Mouse (Mus musculus) kidney, adult 2 months (tissue): Measurements from ENCODE around the gene Usp16. TPM values are rescaled to one million over a fixed set of nuclear protein-coding genes. Genes with fewer than 3 reads are reported as not detected.

Experiments used
- DNase-seq: peaks from one replicate; pipeline ENCODE4 v3.0.0; 2021
- H3K27ac ChIP-seq: fragments of 200-500 bp; 2 replicates; pipeline ENCODE4 v1.5.1; 2012; ENCODE audit warnings: low read depth, low read length, control low read depth, inconsistent platforms; ENCODE audit not compliant: insufficient read depth
- H3K27me3 ChIP-seq: fragments of 200-500 bp; replicated peaks from 2 replicates; pipeline ENCODE4 v1.6.1; 2012; ENCODE audit warnings: mild to moderate bottlenecking, moderate library complexity, low read length, inconsistent platforms; ENCODE audit not compliant: control insufficient read depth, insufficient read depth
- H3K36me3 ChIP-seq: fragments of 200-500 bp; 2 replicates; pipeline ENCODE4 v1.6.1; 2012; ENCODE audit warnings: mild to moderate bottlenecking, moderate library complexity, low read length, inconsistent platforms; ENCODE audit not compliant: control insufficient read depth, insufficient read depth
- H3K4me1 ChIP-seq: fragments of 200-500 bp; 2 replicates; pipeline ENCODE4 v1.6.1; 2011; ENCODE audit warnings: low read length; ENCODE audit not compliant: control insufficient read depth, insufficient read depth
- H3K4me3 ChIP-seq: fragments of 200-500 bp; 2 replicates; pipeline ENCODE4 v1.5.1; 2011; ENCODE audit warnings: mild to moderate bottlenecking, low read depth, low read length, control low read depth; ENCODE audit not compliant: insufficient read depth
- CTCF ChIP-seq: fragments of 200-500 bp; conservative IDR thresholded peaks from 2 replicates; pipeline ENCODE4 v1.5.1; 2011; ENCODE audit warnings: low read depth, mild to moderate bottlenecking, control low read depth, low read length, moderate library complexity, mixed read lengths; ENCODE audit not compliant: insufficient read depth, insufficient read length
- POLR2A ChIP-seq: fragments of 200-500 bp; IDR thresholded peaks from one replicate; pipeline ENCODE4 v1.6.1; 2011; ENCODE audit warnings: low read depth, low read length, control low read depth
- WGBS: fragments of 180-500 bp; shearing (Covaris S2); methylation state at CpG from one replicate; pipeline ENCODE4 v1.1.7; 2018; 5-methylcytosine and 5-hydroxymethylcytosine counted together
- polyA plus RNA-seq: library from polyadenylated mRNA; depleted of rRNA; stranded (reverse); fragments of >200 nt; gene quantifications from 2 replicates; pipeline ENCODE4 v1.2.3, GENCODE M21; 2012; rRNA removed

Usp16 gene
- polyA plus RNA-seq, result 19.5 and 20.6 TPM in 2 replicates

DNA sequence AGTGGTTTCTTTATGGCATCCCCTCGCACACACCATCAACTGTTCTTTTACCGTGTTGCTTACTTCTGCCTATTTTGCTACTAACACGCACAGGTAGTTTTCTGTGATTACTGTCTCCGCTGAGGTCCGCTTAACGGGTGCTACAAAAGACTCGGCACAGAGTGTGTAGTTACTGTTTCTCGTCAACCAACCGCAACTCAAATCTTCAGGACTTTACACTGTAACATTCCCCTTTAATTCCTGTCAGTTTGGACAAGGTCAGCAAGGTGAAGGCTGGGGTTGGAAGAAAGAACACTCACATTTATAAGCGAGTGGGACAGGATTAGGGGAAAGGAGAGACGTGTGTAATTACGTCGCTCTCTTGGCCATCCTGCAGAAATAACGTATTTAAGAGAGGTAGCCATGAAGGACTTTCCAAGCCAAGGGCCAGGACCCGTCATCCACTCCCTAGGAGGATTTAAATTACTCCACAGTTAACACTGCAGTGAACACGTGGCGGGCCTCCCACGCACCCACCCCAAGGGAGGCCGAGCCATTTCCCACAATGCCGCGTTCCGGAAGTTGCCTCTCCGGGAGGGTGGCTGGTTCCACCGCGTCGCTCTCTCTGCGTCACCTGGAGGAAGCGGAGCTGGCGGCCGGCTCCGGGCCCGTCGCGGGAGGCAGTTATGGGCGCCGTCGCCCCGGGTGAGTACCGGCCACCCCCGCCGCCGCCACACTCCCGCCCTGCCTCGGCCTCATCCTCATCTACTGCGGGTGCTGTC lies at the start of gene Usp16:
Usp16 (plus strand) TSS at position 285 of the 761 bp plus-strand sequence.
- TF ChIP-seq CTCF, result no peak
- peak; percentile 52 for TF ChIP-seq POLR2A
- peak; percentile 95 for DNase-seq
- Histone ChIP-seq H3K27ac (peak within 1 kb of the TSS; percentile 65), H3K4me1 (peaks cover 3% of the 10 kb centered on the region; the same call in 1 of the 2 replicates), H3K4me3 (peak within 1 kb of the TSS; percentile 71), H3K27me3 (no peaks in the 10 kb centered on the region), H3K36me3 (no peaks in the 10 kb centered on the region)
- 4% methylated on average over 45 of the region's 45 CpGs for WGBS

GRCm38 (mm10) chr16:87405001-87405400 lies 49.5 kb upstream of the Usp16 start:
- TF ChIP-seq POLR2A (no peak), CTCF (no peak)
- Histone ChIP-seq H3K27ac (no peak overlapping the region), H3K36me3 (peaks cover 15% of the 10 kb centered on the region), H3K27me3 (no peaks in the 10 kb centered on the region), H3K4me1 (no peaks in the 10 kb centered on the region), H3K4me3 (no peak overlapping the region)
- WGBS, result 85% methylated on average over 3 of the region's 3 CpGs
- peak; percentile 35 for DNase-seq

DNA sequence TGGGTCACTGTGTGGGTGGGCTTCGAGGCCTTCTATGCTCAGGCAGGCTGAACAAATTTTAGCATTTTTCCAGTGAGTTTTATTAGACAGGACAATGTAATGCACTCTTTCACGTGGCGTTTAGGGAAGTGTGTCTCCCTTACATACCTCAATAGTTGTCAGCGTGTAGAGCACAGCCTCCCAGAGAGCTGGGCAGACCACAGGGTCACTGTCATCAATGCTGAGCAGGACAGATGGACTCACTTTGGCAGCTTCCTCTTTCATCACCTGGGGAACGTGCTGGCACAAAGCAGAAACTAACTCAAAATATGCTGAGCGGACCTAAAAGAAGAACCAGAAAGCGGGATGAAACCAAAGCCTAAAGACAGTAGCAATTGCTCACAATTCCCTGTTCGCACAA lies 33.8 kb upstream of the Usp16 start:
- no peak overlapping the region for H3K4me3 ChIP-seq
- H3K27me3 ChIP-seq, result no peaks in the 10 kb centered on the region
- TF ChIP-seq POLR2A, result no peak
- TF ChIP-seq CTCF, result no peak
- WGBS, result 95% methylated on average over 8 of the region's 8 CpGs
- H3K27ac ChIP-seq, result no peak overlapping the region
- no peaks in the 10 kb centered on the region for H3K4me1 ChIP-seq
- H3K36me3 ChIP-seq, result peaks cover 14% of the 10 kb centered on the region
- no peak for DNase-seq

GRCm38 (mm10) chr16:87427516-87427915 lies 27.0 kb upstream of the Usp16 start:
- TF ChIP-seq POLR2A (no peak), CTCF (no peak)
- WGBS, result 77% methylated on average over 8 of the region's 8 CpGs
- H3K4me3 ChIP-seq, result no peak overlapping the region
- peak; percentile 19 for DNase-seq
- H3K36me3 ChIP-seq, result peaks cover 6% of the 10 kb centered on the region; the same call in 1 of the 2 replicates
- no peaks in the 10 kb centered on the region for H3K27me3 ChIP-seq
- no peak overlapping the region for H3K27ac ChIP-seq
- no peaks in the 10 kb centered on the region; the same call in 1 of the 2 replicates for H3K4me1 ChIP-seq

DNA sequence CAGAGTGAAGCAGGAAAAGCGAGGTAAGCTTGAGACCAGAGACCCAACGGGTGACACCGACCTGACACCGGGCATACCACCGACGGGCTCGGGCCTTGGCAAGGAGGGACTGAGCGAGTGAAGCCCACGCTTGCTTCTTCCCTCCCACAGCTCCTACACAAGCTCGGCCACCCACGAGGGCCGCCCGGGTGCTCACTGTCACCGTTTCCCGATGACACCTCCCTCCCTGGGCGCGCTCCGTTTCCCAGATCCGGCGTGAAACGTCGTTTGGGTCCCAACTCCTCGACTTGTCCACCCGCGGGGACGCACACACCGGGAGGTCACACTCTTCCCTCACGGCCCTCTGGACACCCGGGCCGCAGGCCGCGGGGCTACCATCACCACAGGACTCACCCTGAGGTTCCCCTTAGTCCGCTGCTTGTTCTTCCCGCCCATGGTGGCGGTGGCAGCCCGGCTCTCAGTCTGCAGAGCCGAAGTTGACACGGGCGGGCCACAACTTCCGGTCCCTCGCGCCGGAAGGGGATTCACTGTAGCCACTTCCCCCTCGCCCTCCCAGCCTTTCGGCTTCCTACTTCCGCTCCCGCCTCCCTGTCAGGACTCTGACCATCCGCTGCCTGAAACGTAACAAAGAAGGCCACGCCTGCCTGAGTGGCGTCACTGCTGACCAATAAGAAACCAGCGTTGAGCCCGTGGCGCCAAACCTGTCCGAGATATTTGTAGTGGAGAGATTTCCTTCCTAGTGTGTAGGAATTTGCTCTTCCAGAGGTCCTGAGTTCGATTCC lies 22.3 kb upstream of the Usp16 start, which contains the start of gene Ltn1:
Ltn1 (minus strand) TSS at position 580 of the 782 bp plus-strand sequence.
- peaks cover 6% of the 10 kb centered on the region; the same call in 1 of the 2 replicates for H3K4me1 ChIP-seq
- no peaks in the 10 kb centered on the region for H3K36me3 ChIP-seq
- peak within 1 kb of the TSS; percentile 25; the same call in 1 of the 2 replicates for H3K27ac ChIP-seq
- peak within 1 kb of the TSS; percentile 82 for H3K4me3 ChIP-seq
- H3K27me3 ChIP-seq, result no peaks in the 10 kb centered on the region
- peak; percentile 36 for TF ChIP-seq POLR2A
- TF ChIP-seq CTCF, result no peak
- peak; percentile 99 for DNase-seq
- WGBS, result under 1% methylated on average over 56 of the region's 56 CpGs

DNA sequence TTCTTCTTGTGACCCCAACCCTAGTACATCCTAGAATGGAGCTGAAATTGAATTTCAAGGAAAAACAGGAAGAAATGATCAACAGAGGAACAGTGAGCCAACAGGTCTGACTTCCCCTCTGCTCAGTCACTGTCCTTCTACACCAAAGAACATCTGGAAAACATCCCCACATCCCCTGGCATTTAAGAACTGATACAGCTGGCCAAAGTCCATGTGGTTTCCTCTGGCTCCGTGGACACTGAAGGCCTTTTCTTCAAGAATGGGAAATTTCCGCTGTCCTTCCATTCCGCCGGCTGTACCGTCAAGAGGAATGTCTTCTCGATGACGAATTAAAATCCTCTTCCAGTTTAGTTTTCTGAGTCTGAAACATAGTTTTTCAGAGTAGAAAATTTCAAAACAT lies 20.2 kb upstream of the Usp16 start:
- Histone ChIP-seq H3K27me3 (no peaks in the 10 kb centered on the region), H3K36me3 (no peaks in the 10 kb centered on the region), H3K4me3 (no peak overlapping the region), H3K4me1 (peaks cover 6% of the 10 kb centered on the region; the same call in 1 of the 2 replicates), H3K27ac (no peak overlapping the region)
- WGBS, result 76% methylated on average over 7 of the region's 7 CpGs
- DNase-seq, result no peak
- TF ChIP-seq POLR2A (no peak), CTCF (no peak)

GRCm38 (mm10) chr16:87434946-87435345 lies 19.6 kb upstream of the Usp16 start:
- 51% methylated on average over 6 of the region's 6 CpGs for WGBS
- H3K36me3 ChIP-seq, result no peaks in the 10 kb centered on the region
- DNase-seq, result peak; percentile 83
- peak overlapping the region; percentile 84 for H3K27ac ChIP-seq
- no peak overlapping the region for H3K4me3 ChIP-seq
- peaks cover 10% of the 10 kb centered on the region; the same call in 1 of the 2 replicates for H3K4me1 ChIP-seq
- H3K27me3 ChIP-seq, result no peaks in the 10 kb centered on the region
- TF ChIP-seq CTCF (no peak), POLR2A (no peak)
